Mouse (Mus musculus) embryonic facial prominence, embryonic 11.5 days (tissue): ENCODE data around the gene Lhx9. TPM values are rescaled to one million over a fixed set of nuclear protein-coding genes. Genes with fewer than 3 reads are reported as not detected.

Experiments
- ATAC-seq: fragments of 200-750 bp; cut with Nextera tagmentation; replicated peaks from 2 replicates; pipeline ENCODE4 v1.8.0; 2017; ENCODE audit warnings: low read depth; ENCODE audit not compliant: insufficient number of reproducible peaks, low FRiP score, low TSS enrichment
- DNase-seq: peaks from one replicate; pipeline ENCODE4 v3.0.0-alpha.2; 2015; ENCODE audit warnings: low spot score
- H3K27ac ChIP-seq: fragments of 300-500 bp; sonication (generic); replicated peaks from 2 replicates; pipeline ENCODE4 v1.5.1; 2014; ENCODE audit warnings: mild to moderate bottlenecking, low read depth, low read length, control low read depth
- H3K27me3 ChIP-seq: fragments of 300-500 bp; sonication (generic); 2 replicates; pipeline ENCODE4 v1.6.1; 2014; ENCODE audit warnings: mild to moderate bottlenecking, low read length, moderate library complexity, mixed read lengths; ENCODE audit not compliant: control insufficient read depth, insufficient read depth
- H3K36me3 ChIP-seq: fragments of 300-500 bp; sonication (generic); replicated peaks from 2 replicates; pipeline ENCODE4 v1.6.1; 2014; ENCODE audit warnings: low read depth, mild to moderate bottlenecking, low read length, moderate library complexity, mixed read lengths; ENCODE audit not compliant: control insufficient read depth, insufficient read depth
- H3K4me1 ChIP-seq: fragments of 300-500 bp; sonication (generic); 2 replicates; pipeline ENCODE4 v1.6.1; 2014; ENCODE audit warnings: low read length, mixed read lengths; ENCODE audit not compliant: control insufficient read depth, insufficient read depth
- H3K4me2 ChIP-seq: fragments of 300-500 bp; sonication (generic); 2 replicates; pipeline ENCODE4 v1.6.1; 2014; ENCODE audit warnings: low read depth, mild to moderate bottlenecking, control low read depth, low read length, moderate library complexity
- H3K4me3 ChIP-seq: fragments of 300-500 bp; sonication (generic); 2 replicates; pipeline ENCODE4 v1.5.1; 2014; ENCODE audit warnings: low read depth, low read length, control low read depth
- H3K9ac ChIP-seq: fragments of 300-500 bp; sonication (generic); replicated peaks from 2 replicates; pipeline ENCODE4 v1.6.1; 2014; ENCODE audit warnings: mild to moderate bottlenecking, control low read depth, low read length
- H3K9me3 ChIP-seq: fragments of 300-500 bp; sonication (generic); replicated peaks from 2 replicates; pipeline ENCODE4 v1.6.1; 2016; ENCODE audit warnings: mild to moderate bottlenecking, low read length, inconsistent platforms, mixed read lengths; ENCODE audit not compliant: control insufficient read depth
- WGBS: fragments of 180-500 bp; shearing (Covaris S2); extraction: QIAGEN DNeasy Blood & Tissue Kit; methylation state at CpG from one replicate; pipeline ENCODE4 v1.1.7; 2014; 5-methylcytosine and 5-hydroxymethylcytosine counted together
- polyA plus RNA-seq: library from polyadenylated mRNA; unstranded; fragments of >200 nt; fragmentation: Nextera tagmentation; extraction: Ambion mirVana; gene quantifications from 2 replicates; pipeline ENCODE4 v1.2.1, GENCODE M21; 2014

The Lhx9 gene
- polyA plus RNA-seq, 1 experiment from 2014 or later: 2.1 TPM

DNA sequence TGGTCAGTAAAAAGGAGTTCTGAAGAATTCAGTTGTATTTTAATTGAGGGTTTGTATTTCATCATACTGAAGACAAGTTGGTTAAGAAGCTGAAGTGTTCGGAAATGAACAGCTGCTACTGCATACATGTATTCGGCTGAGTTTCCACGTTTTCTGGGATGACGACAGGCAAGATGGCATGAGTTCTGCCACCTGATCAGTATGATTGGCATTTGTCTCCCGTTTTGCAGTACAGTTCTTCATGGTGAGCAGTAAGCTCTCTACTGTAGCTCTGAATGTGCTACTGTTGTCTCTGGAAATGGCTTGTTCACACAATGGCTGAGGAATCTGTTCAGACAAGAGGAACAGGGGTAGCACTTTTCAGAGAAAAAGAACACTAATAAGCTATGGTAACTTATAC, 50.3 kb downstream of the Lhx9 start:
- WGBS: 84% methylated on average over 5 of the region's 5 CpGs
- H3K27ac ChIP-seq: no peak overlapping the region
- H3K9me3 ChIP-seq: no peaks in the 10 kb centered on the region
- no peaks in the 10 kb centered on the region for H3K27me3 ChIP-seq
- no peaks in the 10 kb centered on the region for H3K4me1 ChIP-seq
- no peaks in the 10 kb centered on the region for H3K36me3 ChIP-seq
- no peak overlapping the region for H3K4me3 ChIP-seq
- H3K9ac ChIP-seq: no peak overlapping the region
- no peak overlapping the region for H3K4me2 ChIP-seq
- no peak for ATAC-seq
- DNase-seq: no peak

DNA sequence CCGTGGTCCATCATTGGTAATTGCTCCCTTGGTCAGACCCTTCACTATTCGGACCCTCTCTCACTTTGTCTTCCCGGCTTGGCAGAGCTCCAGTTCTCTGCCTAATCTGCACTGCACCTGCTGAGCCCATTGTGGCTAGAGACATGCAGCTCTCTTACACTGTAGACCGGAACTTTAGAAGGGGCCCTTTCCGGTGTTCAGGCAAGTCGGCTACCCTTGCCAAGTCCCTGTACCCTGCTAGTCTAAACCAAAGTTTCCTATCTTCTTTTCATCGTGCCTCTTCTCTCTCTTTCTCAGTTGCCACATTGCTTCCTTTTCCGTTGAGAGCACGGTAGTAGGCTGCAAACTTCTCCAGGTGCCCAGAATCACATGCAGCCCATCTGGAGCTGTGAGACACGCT, 62.5 kb downstream of the Lhx9 start:
- Histone ChIP-seq H3K4me1 (no peaks in the 10 kb centered on the region), H3K9me3 (no peaks in the 10 kb centered on the region), H3K4me2 (no peak overlapping the region), H3K4me3 (no peak overlapping the region), H3K36me3 (no peaks in the 10 kb centered on the region), H3K27ac (no peak overlapping the region), H3K27me3 (no peaks in the 10 kb centered on the region), H3K9ac (no peak overlapping the region)
- no peak for DNase-seq
- WGBS: 78% methylated on average over 10 of the region's 10 CpGs
- ATAC-seq: no peak

DNA sequence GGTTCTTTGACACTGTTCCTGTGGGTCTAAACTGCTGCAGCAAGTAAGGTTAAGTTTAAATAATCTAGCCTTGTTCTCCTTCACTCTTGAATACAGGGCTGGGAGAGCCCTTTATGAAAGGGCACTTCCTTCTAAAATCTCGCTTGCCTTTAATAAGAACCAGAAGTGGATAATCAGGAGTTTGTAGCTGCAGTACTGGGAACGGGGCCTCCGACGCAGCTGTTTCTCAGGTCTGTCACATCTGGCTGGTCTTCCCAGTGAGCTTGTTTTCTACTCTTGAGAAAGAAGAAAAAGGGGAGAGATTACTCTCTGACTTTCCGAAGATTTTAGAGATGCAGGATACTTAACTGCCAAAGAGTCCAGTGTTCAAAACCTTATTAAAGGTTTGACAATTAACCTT, 64.4 kb downstream of the Lhx9 start:
- no peaks in the 10 kb centered on the region for H3K27me3 ChIP-seq
- no peak overlapping the region for H3K9ac ChIP-seq
- no peaks in the 10 kb centered on the region for H3K9me3 ChIP-seq
- H3K4me3 ChIP-seq: no peak overlapping the region
- ATAC-seq (no peak), DNase-seq (peak; percentile 75)
- WGBS: 38% methylated on average over 5 of the region's 5 CpGs
- no peak overlapping the region for H3K27ac ChIP-seq
- H3K36me3 ChIP-seq: no peaks in the 10 kb centered on the region
- no peak overlapping the region for H3K4me2 ChIP-seq
- H3K4me1 ChIP-seq: no peaks in the 10 kb centered on the region

Other genes starting within 250 kb of the Lhx9 start
- gene Nek7, start 228.4 kb downstream of the Lhx9 start, polyA plus RNA-seq: 30.1 and 30.8 TPM in 2 replicates
- gene 2310009B15Rik, start 8.3 kb upstream of the Lhx9 start, polyA plus RNA-seq: 39.5 and 44.6 TPM in 2 replicates
- gene Dennd1b, start 114.9 kb upstream of the Lhx9 start, polyA plus RNA-seq: 7.6 and 7.9 TPM in 2 replicates